Mouse (Mus musculus) hindbrain, embryonic 11.5 days (tissue): Measurements from ENCODE around the gene Mest. TPM values are rescaled to one million over a fixed set of nuclear protein-coding genes. Genes with fewer than 3 reads are reported as not detected.
A peak's percentile ranks its signal among the peaks of the same experiment; 100 is the strongest.

Source experiments
- ATAC-seq: fragments of 200-750 bp; cut with Nextera tagmentation; 2 replicates; pipeline ENCODE4 v1.8.0; 2017; ENCODE audit warnings: mild to moderate bottlenecking, moderate TSS enrichment, moderate library complexity; ENCODE audit not compliant: low FRiP score
- DNase-seq: peaks from one replicate; pipeline ENCODE4 v3.0.0-alpha.2; 2015; ENCODE audit warnings: low spot score
- H3K27ac ChIP-seq: fragments of 300-500 bp; sonication (generic); 2 replicates; pipeline ENCODE4 v1.5.1; 2014; ENCODE audit warnings: mild to moderate bottlenecking, low read depth, low read length
- H3K27me3 ChIP-seq: fragments of 300-500 bp; sonication (generic); 2 replicates; pipeline ENCODE4 v1.6.1; 2014; ENCODE audit warnings: mild to moderate bottlenecking, low read length, moderate library complexity, mixed read lengths; ENCODE audit not compliant: control insufficient read depth, insufficient read depth
- H3K36me3 ChIP-seq: fragments of 300-500 bp; sonication (generic); 2 replicates; pipeline ENCODE4 v1.6.1; 2014; ENCODE audit warnings: mild to moderate bottlenecking, low read length, moderate library complexity, mixed read lengths; ENCODE audit not compliant: control insufficient read depth, insufficient read depth
- H3K4me1 ChIP-seq: fragments of 300-500 bp; sonication (generic); replicated peaks from 2 replicates; pipeline ENCODE4 v1.6.1; 2014; ENCODE audit warnings: low read length, mixed read lengths; ENCODE audit not compliant: control insufficient read depth, insufficient read depth
- H3K4me2 ChIP-seq: fragments of 300-500 bp; sonication (generic); replicated peaks from 2 replicates; pipeline ENCODE4 v1.6.1; 2014; ENCODE audit warnings: mild to moderate bottlenecking, low read depth, low read length
- H3K4me3 ChIP-seq: fragments of 300-500 bp; sonication (generic); 2 replicates; pipeline ENCODE4 v1.5.1; 2014; ENCODE audit warnings: low read depth, low read length
- H3K9ac ChIP-seq: fragments of 300-500 bp; sonication (generic); 2 replicates; pipeline ENCODE4 v1.6.1; 2014; ENCODE audit warnings: low read depth, low read length
- H3K9me3 ChIP-seq: fragments of 300-500 bp; sonication (generic); 2 replicates; pipeline ENCODE4 v1.6.1; 2016; ENCODE audit warnings: low read length; ENCODE audit not compliant: control insufficient read depth
- WGBS: fragments of 180-500 bp; shearing (Covaris S2); extraction: QIAGEN DNeasy Blood & Tissue Kit; methylation state at CpG from one replicate; pipeline ENCODE4 v1.1.7; 2014; 5-methylcytosine and 5-hydroxymethylcytosine counted together
- polyA plus RNA-seq: library from polyadenylated mRNA; unstranded; fragments of >200 nt; fragmentation: Nextera tagmentation; extraction: Ambion mirVana; gene quantifications from 2 replicates; pipeline ENCODE4 v1.2.1, GENCODE M21; 2014

Mest gene
- polyA plus RNA-seq, 1 experiment from 2014 or later = 1,227 TPM

DNA sequence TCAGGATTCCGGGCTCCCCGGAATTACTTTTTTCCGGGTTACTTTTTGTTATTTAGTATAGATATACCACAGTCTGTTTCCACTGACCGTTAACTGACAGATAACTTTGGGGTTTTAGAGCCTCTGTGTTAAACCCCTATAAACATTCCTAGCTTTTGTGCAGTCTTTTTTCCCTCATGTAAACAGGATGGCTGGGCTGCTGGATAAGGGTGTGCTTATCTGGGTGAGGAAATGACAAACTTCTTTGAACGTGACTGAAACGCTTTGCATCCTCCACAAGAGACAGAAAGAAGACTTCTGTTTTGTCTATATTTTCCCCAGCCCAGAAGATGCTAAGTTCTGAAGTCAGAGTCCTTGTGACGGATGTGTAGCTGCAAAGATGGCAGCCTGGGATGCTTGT, 10.9 kb upstream of the Mest start:
- 79% methylated on average over 7 of the region's 7 CpGs for WGBS
- DNase-seq (no peak), ATAC-seq (no peak)
- no peak overlapping the region for H3K9ac ChIP-seq
- no peaks in the 10 kb centered on the region for H3K27me3 ChIP-seq
- no peak overlapping the region for H3K4me3 ChIP-seq
- H3K4me2 ChIP-seq = no peak overlapping the region
- H3K36me3 ChIP-seq = no peaks in the 10 kb centered on the region
- H3K9me3 ChIP-seq = no peaks in the 10 kb centered on the region
- no peaks in the 10 kb centered on the region for H3K4me1 ChIP-seq
- H3K27ac ChIP-seq = no peak overlapping the region

DNA sequence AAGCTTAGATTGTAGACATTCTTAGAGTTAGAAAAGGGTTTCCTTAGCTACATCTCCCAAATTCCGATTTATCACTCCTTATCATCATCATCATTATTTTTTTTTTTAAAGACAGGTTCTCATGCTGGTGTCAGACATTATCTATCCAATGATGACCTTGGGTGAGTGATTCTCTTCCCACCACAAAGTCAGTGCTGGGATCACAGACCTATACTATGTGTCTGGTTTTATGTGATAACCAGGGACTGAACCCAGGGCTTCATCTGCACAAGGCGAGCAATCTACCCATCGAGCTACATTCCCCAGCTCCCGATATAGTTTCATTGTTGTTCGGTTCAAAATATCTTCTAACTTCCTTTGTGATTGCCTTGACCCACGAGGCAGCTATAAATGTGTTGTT, 9.9 kb upstream of the Mest start:
- Histone ChIP-seq H3K4me1 (no peaks in the 10 kb centered on the region), H3K4me2 (no peak overlapping the region), H3K4me3 (no peak overlapping the region), H3K9me3 (no peaks in the 10 kb centered on the region), H3K9ac (no peak overlapping the region), H3K27ac (no peak overlapping the region), H3K27me3 (no peaks in the 10 kb centered on the region), H3K36me3 (no peaks in the 10 kb centered on the region)
- 89% methylated on average over 6 of the region's 6 CpGs for WGBS
- ATAC-seq (no peak), DNase-seq (no peak)

DNA sequence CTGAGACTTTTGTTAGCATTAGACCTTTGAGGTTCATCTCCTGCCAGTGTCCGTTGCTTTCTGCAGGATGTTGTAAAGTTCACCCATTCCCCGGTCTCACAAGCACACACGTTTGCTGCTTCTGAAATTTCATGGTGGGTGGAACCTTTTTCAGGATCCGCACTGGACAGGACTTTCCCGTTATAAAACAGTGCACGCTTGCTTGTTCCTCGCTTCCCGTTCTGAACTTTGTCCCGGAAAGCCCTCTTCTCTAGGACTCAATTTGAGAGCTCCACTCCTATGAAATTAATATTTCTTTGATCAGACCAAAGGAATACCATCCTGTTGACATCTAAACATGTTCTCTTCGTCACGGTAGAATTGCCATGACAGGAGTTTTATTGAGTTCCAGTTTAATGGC, 9.5 kb upstream of the Mest start:
- H3K9me3 ChIP-seq = no peaks in the 10 kb centered on the region
- no peak for DNase-seq
- no peak for ATAC-seq
- H3K4me1 ChIP-seq = no peaks in the 10 kb centered on the region
- no peak overlapping the region for H3K4me3 ChIP-seq
- no peaks in the 10 kb centered on the region for H3K36me3 ChIP-seq
- WGBS = 88% methylated on average over 11 of the region's 11 CpGs
- H3K27me3 ChIP-seq = no peaks in the 10 kb centered on the region
- no peak overlapping the region for H3K27ac ChIP-seq
- H3K4me2 ChIP-seq = no peak overlapping the region
- no peak overlapping the region for H3K9ac ChIP-seq

DNA sequence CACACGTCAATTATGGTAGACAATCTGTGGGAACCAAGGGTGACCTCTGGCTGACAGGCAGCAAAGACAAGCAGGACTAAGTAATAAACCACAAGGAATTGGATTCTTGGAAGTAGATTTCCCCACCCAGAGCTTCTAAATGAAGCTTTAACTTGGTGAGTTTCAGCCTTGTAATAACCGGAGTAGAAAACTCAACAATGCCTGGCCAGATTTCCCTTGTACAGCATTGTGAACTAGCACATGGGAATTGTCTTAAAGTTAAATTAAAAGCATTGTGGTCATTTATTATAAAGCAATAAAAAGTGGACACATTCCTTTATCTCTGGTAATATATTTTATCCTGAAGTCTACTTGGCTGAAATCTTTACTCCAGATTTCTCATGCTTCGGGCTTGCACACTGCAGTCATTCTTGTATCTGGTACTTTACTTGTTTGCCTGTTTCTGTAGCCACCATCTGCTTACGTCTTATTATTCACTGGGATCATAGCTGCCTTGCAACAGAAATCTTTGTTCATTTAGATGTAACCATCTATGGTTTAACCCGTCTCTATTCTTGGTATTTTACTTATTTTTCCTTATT, 8.4 kb upstream of the Mest start:
- H3K4me2 ChIP-seq = no peak overlapping the region
- H3K9me3 ChIP-seq = no peaks in the 10 kb centered on the region
- H3K27me3 ChIP-seq = no peaks in the 10 kb centered on the region
- no peaks in the 10 kb centered on the region for H3K4me1 ChIP-seq
- no peak overlapping the region for H3K4me3 ChIP-seq
- DNase-seq = no peak
- ATAC-seq = no peak
- no peak overlapping the region for H3K27ac ChIP-seq
- no peak overlapping the region for H3K9ac ChIP-seq
- H3K36me3 ChIP-seq = no peaks in the 10 kb centered on the region
- WGBS = 85% methylated on average over 5 of the region's 5 CpGs

DNA sequence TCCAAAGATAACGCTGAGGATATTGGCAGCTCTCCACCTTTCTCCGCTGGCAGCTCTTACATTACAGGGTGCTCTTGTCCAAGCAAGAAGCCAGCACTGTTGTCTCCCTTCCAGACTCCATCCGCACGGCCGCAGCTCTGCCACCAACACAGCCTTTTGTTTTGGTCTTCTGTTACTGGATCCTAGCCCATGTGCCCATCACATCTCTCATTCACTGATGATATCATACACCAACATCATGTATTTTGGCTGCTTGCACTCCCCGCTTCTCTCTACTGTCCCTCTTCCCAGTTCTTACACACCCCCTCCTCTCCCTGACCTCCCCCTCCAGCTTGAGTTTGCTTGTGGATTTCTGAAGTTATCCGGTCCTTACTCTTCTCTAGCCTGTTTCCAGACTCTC, 6.6 kb upstream of the Mest start:
- Histone ChIP-seq H3K4me3 (no peak overlapping the region), H3K4me1 (no peaks in the 10 kb centered on the region), H3K9ac (no peak overlapping the region), H3K4me2 (no peak overlapping the region), H3K27me3 (no peaks in the 10 kb centered on the region), H3K9me3 (no peaks in the 10 kb centered on the region), H3K36me3 (no peaks in the 10 kb centered on the region), H3K27ac (no peak overlapping the region)
- 91% methylated on average over 7 of the region's 7 CpGs for WGBS
- DNase-seq (no peak), ATAC-seq (no peak)

DNA sequence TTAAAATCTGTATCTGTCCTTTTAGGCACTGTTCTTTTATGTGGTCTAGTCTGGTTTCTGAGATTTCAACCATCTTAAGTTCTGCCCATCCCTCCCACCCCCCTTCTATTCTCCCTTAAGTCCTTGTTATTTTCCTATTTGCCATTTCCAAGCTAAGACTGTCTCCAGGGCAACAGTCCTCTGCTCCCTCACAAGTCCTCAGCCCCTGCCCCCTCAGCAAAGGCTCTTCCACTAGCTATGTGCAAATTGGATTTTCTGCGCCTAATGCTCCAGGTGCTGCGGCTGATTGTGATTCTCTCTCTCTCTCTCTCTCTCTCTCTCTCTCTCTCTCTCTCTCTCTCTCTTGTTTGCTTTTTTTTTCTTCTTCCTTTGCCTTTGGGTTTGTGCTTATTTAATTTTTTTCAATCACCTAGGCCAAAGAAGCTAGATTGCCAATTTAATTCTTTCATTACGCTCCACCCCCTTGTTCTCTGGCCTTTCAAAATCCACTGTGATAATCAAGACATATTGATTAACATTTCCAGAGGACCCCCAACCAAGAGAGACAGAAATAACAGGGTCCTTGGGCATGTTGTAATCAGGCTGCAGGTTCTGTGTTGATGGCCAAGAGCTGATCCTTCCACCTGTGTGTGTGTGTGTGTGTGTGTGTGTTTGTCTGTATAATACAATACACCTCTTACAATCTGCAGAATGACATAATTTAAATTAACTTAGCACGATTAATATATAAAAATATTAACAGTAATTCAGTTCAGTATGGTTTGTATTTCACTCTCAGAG, 772 bp upstream of the Mest start:
- Histone ChIP-seq H3K9ac (no peak overlapping the region), H3K27me3 (no peaks in the 10 kb centered on the region), H3K4me2 (no peak overlapping the region), H3K4me3 (no peak overlapping the region), H3K36me3 (no peaks in the 10 kb centered on the region), H3K27ac (peak overlapping the region; percentile 37; the same call in 1 of the 2 replicates), H3K4me1 (0 out of 2 replicates have a peak, but pooled peaks cover 2% of the 10 kb centered on the region), H3K9me3 (no peaks in the 10 kb centered on the region)
- DNase-seq = no peak
- 57% methylated on average over 4 of the region's 4 CpGs for WGBS
- ATAC-seq = peak; percentile 49; the same call in 1 of the 2 replicates

DNA sequence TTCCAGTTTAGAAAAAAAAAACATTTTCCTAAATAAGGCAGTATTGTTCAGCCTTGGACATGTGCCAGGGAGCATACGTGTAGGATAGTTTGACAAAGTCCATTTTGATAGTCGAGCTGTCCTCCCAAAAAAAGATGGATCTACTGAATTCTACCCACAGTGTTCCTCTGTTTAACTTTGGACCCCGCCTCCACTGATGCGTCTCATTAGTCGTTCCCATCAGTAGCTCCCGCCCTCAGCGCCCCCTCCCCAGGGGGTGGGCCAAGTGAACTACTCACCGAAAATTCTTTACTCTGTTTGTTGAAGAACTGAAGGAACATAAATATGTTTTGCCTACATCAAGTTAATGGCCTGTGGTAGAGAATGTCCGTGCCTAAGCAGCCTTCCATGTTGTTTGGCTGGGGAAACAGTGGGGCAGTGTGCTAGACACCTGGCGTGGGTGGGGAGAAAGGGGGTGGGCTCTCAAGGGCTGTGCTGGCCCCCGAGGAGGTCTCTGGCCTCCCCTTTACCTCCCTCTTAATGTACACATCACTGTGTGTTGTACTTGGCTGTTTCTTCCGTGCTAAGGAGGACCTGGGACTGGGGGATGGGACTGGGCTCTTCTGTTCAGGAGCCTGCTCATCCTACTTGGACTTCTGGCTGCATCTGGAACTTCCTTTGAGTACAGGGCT, 7.1 kb downstream of the Mest start:
- no peaks in the 10 kb centered on the region for H3K9me3 ChIP-seq
- H3K4me1 ChIP-seq = peaks cover 3% of the 10 kb centered on the region; the same call in 1 of the 2 replicates
- H3K27me3 ChIP-seq = no peaks in the 10 kb centered on the region
- no peak for ATAC-seq
- 56% methylated on average over 12 of the region's 12 CpGs for WGBS
- H3K27ac ChIP-seq = no peak overlapping the region
- H3K4me3 ChIP-seq = no peak overlapping the region
- no peak overlapping the region for H3K4me2 ChIP-seq
- H3K36me3 ChIP-seq = no peaks in the 10 kb centered on the region
- no peak for DNase-seq
- no peak overlapping the region for H3K9ac ChIP-seq

DNA sequence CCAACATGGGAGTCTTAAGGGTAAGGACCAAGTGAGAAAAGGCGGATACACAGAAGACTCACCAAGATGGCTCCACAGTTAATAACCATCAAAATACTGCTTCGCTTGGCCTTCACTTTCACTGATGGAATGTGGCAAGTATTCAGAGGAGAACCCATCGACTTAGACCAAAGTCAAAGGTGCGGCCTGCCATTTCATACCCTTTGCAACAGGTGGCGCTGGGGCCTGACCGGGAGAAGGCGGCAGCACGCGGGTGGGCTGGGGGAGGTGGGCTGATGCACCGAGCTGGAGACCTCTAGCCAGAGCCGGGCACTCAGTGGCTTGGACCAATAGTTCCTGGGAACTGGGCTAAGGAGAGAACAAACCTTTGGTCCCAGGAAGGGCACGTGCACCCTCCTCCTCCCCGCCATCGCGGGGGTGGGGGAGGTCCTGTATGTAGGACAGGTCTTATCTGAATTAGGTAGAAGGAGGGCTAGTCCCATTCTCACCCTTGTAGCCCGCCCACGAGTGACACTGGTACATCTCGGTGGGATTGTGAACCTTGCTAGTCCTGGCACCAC, 9.3 kb downstream of the Mest start:
- Histone ChIP-seq H3K9ac (no peak overlapping the region), H3K9me3 (no peaks in the 10 kb centered on the region), H3K4me3 (no peak overlapping the region), H3K27ac (peak overlapping the region; percentile 83; the same call in 1 of the 2 replicates), H3K4me1 (peaks cover 3% of the 10 kb centered on the region; the same call in 1 of the 2 replicates), H3K27me3 (no peaks in the 10 kb centered on the region), H3K4me2 (no peak overlapping the region), H3K36me3 (no peaks in the 10 kb centered on the region)
- ATAC-seq (no peak), DNase-seq (no peak)
- 41% methylated on average over 18 of the region's 18 CpGs for WGBS
